Mouse (Mus musculus) midbrain, embryonic 12.5 days (tissue): ENCODE results near the gene Mdk. TPM values are rescaled to one million over a fixed set of nuclear protein-coding genes. Genes with fewer than 3 reads are reported as not detected.
A peak's percentile ranks its signal among the peaks of the same experiment; 100 is the strongest.

Experiments used
- ATAC-seq: fragments of 200-750 bp; cut with Nextera tagmentation; 2 replicates; pipeline ENCODE4 v1.8.0; 2017; ENCODE audit warnings: low read depth, moderate TSS enrichment, moderate library complexity; ENCODE audit not compliant: low FRiP score
- H3K27ac ChIP-seq: fragments of 300-500 bp; sonication (generic); replicated peaks from 2 replicates; pipeline ENCODE4 v1.5.1; 2016; ENCODE audit warnings: mild to moderate bottlenecking
- H3K27me3 ChIP-seq: fragments of 300-500 bp; sonication (generic); 2 replicates; pipeline ENCODE4 v1.6.1; 2016; ENCODE audit warnings: mild to moderate bottlenecking
- H3K36me3 ChIP-seq: fragments of 300-500 bp; sonication (generic); 2 replicates; pipeline ENCODE4 v1.6.1; 2016
- H3K4me1 ChIP-seq: fragments of 300-500 bp; sonication (generic); 2 replicates; pipeline ENCODE4 v1.6.1; 2016
- H3K4me2 ChIP-seq: fragments of 300-500 bp; sonication (generic); replicated peaks from 2 replicates; pipeline ENCODE4 v1.6.1; 2016; ENCODE audit warnings: mild to moderate bottlenecking, moderate library complexity
- H3K4me3 ChIP-seq: fragments of 300-500 bp; sonication (generic); 2 replicates; pipeline ENCODE4 v1.5.1; 2016; ENCODE audit warnings: mild to moderate bottlenecking
- H3K9ac ChIP-seq: fragments of 300-500 bp; sonication (generic); replicated peaks from 2 replicates; pipeline ENCODE4 v1.6.1; 2016; ENCODE audit warnings: mild to moderate bottlenecking, moderate library complexity
- H3K9me3 ChIP-seq: fragments of 300-500 bp; sonication (generic); 2 replicates; pipeline ENCODE4 v1.6.1; 2016; ENCODE audit warnings: mild to moderate bottlenecking
- WGBS: fragments of 180-500 bp; shearing (Covaris S2); methylation state at CpG from one replicate; pipeline ENCODE4 v1.1.7; 2016; 5-methylcytosine and 5-hydroxymethylcytosine counted together
- polyA plus RNA-seq: library from polyadenylated mRNA; unstranded; fragments of >200 nt; fragmentation: Nextera tagmentation; extraction: Ambion mirVana; gene quantifications from 2 replicates; pipeline ENCODE4 v1.2.1, GENCODE M21; 2016

The Mdk gene
- polyA plus RNA-seq, 1 experiment from 2014 or later: 763 TPM

DNA sequence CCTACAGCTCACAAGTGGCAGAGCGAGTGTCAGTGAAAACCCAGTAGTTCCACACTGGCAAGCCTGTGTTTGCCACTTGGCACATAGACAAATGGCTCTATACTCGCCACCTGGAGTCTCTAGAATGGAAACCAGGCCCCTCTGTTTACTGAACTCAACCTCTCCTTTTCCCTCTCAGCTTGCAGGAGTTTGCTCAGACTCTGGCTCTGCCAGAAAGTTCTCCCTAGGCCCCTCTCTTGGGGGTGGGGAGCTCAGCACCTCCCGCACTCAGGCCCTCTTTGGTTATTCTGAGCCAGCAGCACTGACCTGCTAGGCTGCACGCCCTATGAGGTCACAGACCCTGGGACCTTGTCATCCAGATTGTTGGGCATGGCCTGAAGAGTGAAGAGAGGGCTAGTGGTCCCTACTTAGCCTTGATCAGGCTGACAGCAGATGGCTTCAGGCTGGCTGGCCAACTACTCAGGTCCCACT is 23.1 kb upstream of the Mdk start:
- 94% methylated on average over 4 of the region's 4 CpGs for WGBS

GRCm38 (mm10) chr2:91953825-91954224 is 21.7 kb upstream of the Mdk start:
- Histone ChIP-seq H3K4me1 (peaks cover 29% of the 10 kb centered on the region), H3K36me3 (no peaks in the 10 kb centered on the region), H3K4me2 (no peak overlapping the region), H3K4me3 (no peak overlapping the region), H3K27ac (no peak overlapping the region), H3K9me3 (no peaks in the 10 kb centered on the region), H3K9ac (no peak overlapping the region), H3K27me3 (no peaks in the 10 kb centered on the region)
- 34% methylated on average over 5 of the region's 5 CpGs for WGBS
- ATAC-seq: no peak

More for the DNA sequence above, 23.1 kb upstream of the Mdk start:
- no peak overlapping the region for H3K9ac ChIP-seq
- no peak overlapping the region for H3K27ac ChIP-seq
- no peaks in the 10 kb centered on the region for H3K9me3 ChIP-seq
- H3K4me3 ChIP-seq: no peak overlapping the region
- H3K4me2 ChIP-seq: no peak overlapping the region
- no peaks in the 10 kb centered on the region for H3K27me3 ChIP-seq
- ATAC-seq: no peak
- H3K36me3 ChIP-seq: no peaks in the 10 kb centered on the region
- peaks cover 21% of the 10 kb centered on the region for H3K4me1 ChIP-seq

GRCm38 (mm10) chr2:91950275-91951085 is 18.4 kb upstream of the Mdk start:
- no peak overlapping the region for H3K4me3 ChIP-seq

DNA sequence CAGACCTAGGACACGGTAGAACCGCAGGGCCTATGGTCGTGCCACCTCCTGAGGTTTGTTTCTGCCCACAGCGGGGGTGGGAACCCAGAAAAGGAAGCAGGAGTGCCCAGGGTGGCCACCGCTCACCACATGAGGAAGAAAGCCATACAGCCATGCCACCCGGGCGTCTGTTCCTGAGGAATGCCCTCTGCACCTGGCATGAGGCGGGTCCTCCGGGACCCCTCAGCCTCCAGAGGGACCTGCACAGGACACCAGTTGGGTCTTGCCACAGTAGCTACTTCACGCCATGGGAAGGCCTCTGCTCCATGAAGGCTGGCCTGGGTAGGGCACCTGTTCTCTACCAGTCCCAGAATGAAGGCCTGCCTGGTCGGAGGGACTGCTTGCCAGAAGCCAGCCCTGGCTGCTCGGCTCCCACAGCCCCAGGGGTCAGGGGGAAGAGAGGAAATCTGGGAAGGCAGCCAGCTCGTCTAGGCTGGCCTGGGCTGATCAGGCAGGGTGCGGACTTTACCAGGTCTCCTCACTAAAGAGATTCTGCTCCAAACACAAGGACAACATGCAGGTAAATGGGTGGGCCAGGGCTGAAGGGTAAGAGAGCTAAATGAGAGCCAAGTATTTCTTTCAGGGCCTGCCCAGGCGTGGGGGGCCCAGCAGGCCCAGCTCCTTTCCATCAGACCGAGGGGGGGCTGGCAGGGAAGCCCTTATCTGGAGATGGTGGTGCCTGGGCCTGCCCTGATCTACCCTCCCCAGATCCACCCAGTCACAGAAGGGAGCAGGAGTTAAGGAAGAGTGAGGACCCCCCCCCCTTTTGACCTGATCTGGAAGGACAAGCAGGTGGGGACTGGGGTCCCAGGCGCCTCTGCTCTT is 17.5 kb upstream of the Mdk start:
- Histone ChIP-seq H3K4me1 (peaks cover 40% of the 10 kb centered on the region), H3K27me3 (no peaks in the 10 kb centered on the region; the same call in 1 of the 2 replicates), H3K4me3 (no peak overlapping the region), H3K4me2 (peak overlapping the region; percentile 28), H3K27ac (0 out of 2 replicates have a peak overlapping the region, but pooled peaks have one; percentile 10), H3K9me3 (no peaks in the 10 kb centered on the region), H3K9ac (peak overlapping the region; percentile 26; the same call in 1 of the 2 replicates), H3K36me3 (no peaks in the 10 kb centered on the region)
- ATAC-seq: peak; percentile 45
- 72% methylated on average over 17 of the region's 17 CpGs for WGBS

More at GRCm38 (mm10) chr2:91950275-91951085, 18.4 kb upstream of the Mdk start:
- ATAC-seq: peak; percentile 52; the same call in 1 of the 2 replicates
- peak overlapping the region; percentile 28 for H3K4me2 ChIP-seq
- H3K27ac ChIP-seq: peak overlapping the region; percentile 10
- H3K4me1 ChIP-seq: peaks cover 39% of the 10 kb centered on the region
- peak overlapping the region; percentile 26; the same call in 1 of the 2 replicates for H3K9ac ChIP-seq
- no peaks in the 10 kb centered on the region for H3K36me3 ChIP-seq
- no peaks in the 10 kb centered on the region; the same call in 1 of the 2 replicates for H3K27me3 ChIP-seq
- WGBS: 19% methylated on average over 15 of the region's 15 CpGs
- no peaks in the 10 kb centered on the region for H3K9me3 ChIP-seq

DNA sequence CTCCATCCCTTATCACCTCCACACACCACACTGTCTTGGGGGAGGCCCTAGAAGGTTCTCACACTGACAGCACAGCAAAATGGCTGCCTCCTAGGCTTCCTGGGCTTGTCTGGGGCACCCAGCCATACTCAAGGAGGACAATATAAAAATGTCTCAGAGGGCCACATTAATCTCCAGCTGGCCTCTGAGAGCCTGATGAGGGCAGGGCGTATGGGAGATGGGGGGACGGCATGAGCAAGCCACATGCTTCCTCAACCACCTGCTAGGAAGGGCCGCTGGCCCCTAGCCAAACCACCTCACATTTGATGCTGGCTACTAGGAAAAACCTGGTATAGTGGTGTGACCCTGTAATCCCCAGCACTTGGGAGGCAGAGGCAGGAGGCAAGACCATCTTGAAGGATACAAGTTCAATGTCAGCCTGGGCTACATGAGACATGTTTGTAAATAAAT is 16.7 kb upstream of the Mdk start:
- WGBS: 81% methylated on average over 3 of the region's 3 CpGs
- Histone ChIP-seq H3K4me3 (no peak overlapping the region), H3K27me3 (no peaks in the 10 kb centered on the region; the same call in 1 of the 2 replicates), H3K4me2 (no peak overlapping the region), H3K9ac (no peak overlapping the region), H3K36me3 (no peaks in the 10 kb centered on the region), H3K9me3 (no peaks in the 10 kb centered on the region), H3K4me1 (peaks cover 47% of the 10 kb centered on the region), H3K27ac (0 out of 2 replicates have a peak overlapping the region, but pooled peaks have one; percentile 10)
- ATAC-seq: no peak

GRCm38 (mm10) chr2:91948151-91948509 is 16.0 kb upstream of the Mdk start:
- no peak for ATAC-seq
- no peak overlapping the region for H3K4me3 ChIP-seq
- WGBS: 73% methylated on average over 6 of the region's 6 CpGs
- H3K36me3 ChIP-seq: no peaks in the 10 kb centered on the region
- H3K9me3 ChIP-seq: no peaks in the 10 kb centered on the region
- H3K4me2 ChIP-seq: no peak overlapping the region
- H3K27ac ChIP-seq: peak overlapping the region; percentile 27
- H3K27me3 ChIP-seq: no peaks in the 10 kb centered on the region; the same call in 1 of the 2 replicates
- no peak overlapping the region for H3K9ac ChIP-seq
- H3K4me1 ChIP-seq: peaks cover 47% of the 10 kb centered on the region

GRCm38 (mm10) chr2:91947397-91948150 is 15.5 kb upstream of the Mdk start:
- H3K9ac ChIP-seq: no peak overlapping the region
- WGBS: 51% methylated on average over 11 of the region's 11 CpGs
- H3K36me3 ChIP-seq: no peaks in the 10 kb centered on the region
- H3K4me3 ChIP-seq: no peak overlapping the region
- no peaks in the 10 kb centered on the region; the same call in 1 of the 2 replicates for H3K27me3 ChIP-seq
- H3K4me1 ChIP-seq: peaks cover 47% of the 10 kb centered on the region
- no peak for ATAC-seq
- no peak overlapping the region for H3K4me2 ChIP-seq
- H3K9me3 ChIP-seq: no peaks in the 10 kb centered on the region
- H3K27ac ChIP-seq: peak overlapping the region; percentile 27

GRCm38 (mm10) chr2:91946836-91947235 is 14.7 kb upstream of the Mdk start:
- Histone ChIP-seq H3K27ac (no peak overlapping the region), H3K27me3 (no peaks in the 10 kb centered on the region; the same call in 1 of the 2 replicates), H3K4me3 (no peak overlapping the region), H3K9ac (no peak overlapping the region), H3K4me1 (peaks cover 47% of the 10 kb centered on the region), H3K9me3 (no peaks in the 10 kb centered on the region), H3K36me3 (no peaks in the 10 kb centered on the region), H3K4me2 (no peak overlapping the region)
- no peak for ATAC-seq
- WGBS: 79% methylated on average over 6 of the region's 6 CpGs

GRCm38 (mm10) chr2:91945483-91945882 is 13.4 kb upstream of the Mdk start, which contains the start of gene Gm9821:
Gene Gm9821 (plus strand): TSS chr2:91945703.
- 0 out of 2 replicates have a peak, but pooled peaks cover 3% of the 10 kb centered on the region for H3K36me3 ChIP-seq
- H3K9me3 ChIP-seq: no peaks in the 10 kb centered on the region
- H3K27me3 ChIP-seq: no peaks in the 10 kb centered on the region; the same call in 1 of the 2 replicates
- no peak within 1 kb of the TSS for H3K9ac ChIP-seq
- WGBS: 88% methylated on average over 18 of the region's 18 CpGs
- H3K4me3 ChIP-seq: no peak within 1 kb of the TSS
- no peak within 1 kb of the TSS for H3K27ac ChIP-seq
- H3K4me2 ChIP-seq: no peak within 1 kb of the TSS
- ATAC-seq: no peak
- H3K4me1 ChIP-seq: peaks cover 44% of the 10 kb centered on the region

- Histone ChIP-seq H3K27ac (no peak overlapping the region), H3K27me3 (no peaks in the 10 kb centered on the region; the same call in 1 of the 2 replicates), H3K9ac (no peak overlapping the region), H3K4me3 (no peak overlapping the region), H3K36me3 (peaks cover 11% of the 10 kb centered on the region; the same call in 1 of the 2 replicates), H3K4me1 (peaks cover 33% of the 10 kb centered on the region), H3K9me3 (no peaks in the 10 kb centered on the region), H3K4me2 (no peak overlapping the region)
- WGBS: 49% methylated on average over 13 of the region's 13 CpGs
- ATAC-seq: peak; percentile 66
Measured at GRCm38 (mm10) chr2:91944170-91944950, 12.3 kb upstream of the Mdk start.
